Mouse (Mus musculus) E14TG2a.4 (cell line): Measurements from ENCODE around the gene Nhej1.

Source experiments
- H3K27me3 ChIP-seq: 2 replicates; pipeline ENCODE4 v1.6.1; 2014; ENCODE audit warnings: low read length, control low read depth; ENCODE audit not compliant: insufficient read depth
- H3K36me3 ChIP-seq: 2 replicates; pipeline ENCODE4 v1.6.1; 2014; ENCODE audit warnings: low read length, control low read depth; ENCODE audit not compliant: insufficient read depth
- H3K4me1 ChIP-seq: replicated peaks from 2 replicates; pipeline ENCODE4 v1.6.1; 2014; ENCODE audit warnings: low read depth, low read length, control low read depth
- H3K4me3 ChIP-seq: replicated peaks from 2 replicates; pipeline ENCODE4 v1.5.1; 2014; ENCODE audit warnings: mild to moderate bottlenecking, low read length
- H3K9me3 ChIP-seq: 2 replicates; pipeline ENCODE4 v1.6.1; 2014; ENCODE audit warnings: low read length, control low read depth
- CTCF ChIP-seq: conservative IDR thresholded peaks from 2 replicates; pipeline ENCODE4 v1.5.1; 2014; ENCODE audit warnings: low read length
- NANOG ChIP-seq: IDR thresholded peaks from 2 replicates; pipeline ENCODE4 v1.6.1; 2014; ENCODE audit warnings: borderline replicate concordance, low read length, mixed read lengths
- POU5F1 ChIP-seq: IDR thresholded peaks from 2 replicates; pipeline ENCODE4 v1.6.1; 2014; ENCODE audit warnings: low read length, borderline replicate concordance

Nhej1 gene

GRCm38 (mm10) chr1:75147411-75148135, 22.6 kb upstream of the Nhej1 start:
- Histone ChIP-seq H3K27me3 (peaks cover 13% of the 10 kb centered on the region), H3K4me3 (no peak overlapping the region), H3K4me1 (peaks cover 10% of the 10 kb centered on the region), H3K9me3 (no peaks in the 10 kb centered on the region), H3K36me3 (peaks cover 50% of the 10 kb centered on the region)
- TF ChIP-seq POU5F1 (no peak), NANOG (no peak), CTCF (no peak)

- Histone ChIP-seq H3K36me3 (peaks cover 50% of the 10 kb centered on the region), H3K27me3 (peaks cover 32% of the 10 kb centered on the region), H3K4me1 (peaks cover 26% of the 10 kb centered on the region), H3K9me3 (no peaks in the 10 kb centered on the region), H3K4me3 (no peak overlapping the region)
- TF ChIP-seq POU5F1, result no peak
- TF ChIP-seq CTCF, result no peak
- no peak for TF ChIP-seq NANOG
These were observed 20.6 kb upstream of the Nhej1 start for GRCm38 (mm10) chr1:75145589-75145988.

- H3K4me3 ChIP-seq, result peak within 1 kb of the TSS; percentile 85
- H3K4me1 ChIP-seq, result peaks cover 26% of the 10 kb centered on the region
- peaks cover 49% of the 10 kb centered on the region for H3K36me3 ChIP-seq
- H3K27me3 ChIP-seq, result peaks cover 48% of the 10 kb centered on the region
- TF ChIP-seq POU5F1 (no peak), CTCF (no peak), NANOG (no peak)
- H3K9me3 ChIP-seq, result no peaks in the 10 kb centered on the region
These were observed 17.6 kb upstream of the Nhej1 start, which contains the start of the genes Cnppd1 and Retreg2 for GRCm38 (mm10) chr1:75142301-75143261. Cnppd1 (minus strand) TSS chr1:75142711. Retreg2 (plus strand) TSS chr1:75142778.

GRCm38 (mm10) chr1:75141486-75142190, 16.6 kb upstream of the Nhej1 start:
- TF ChIP-seq POU5F1, result no peak
- no peak for TF ChIP-seq CTCF
- TF ChIP-seq NANOG, result no peak
- peaks cover 26% of the 10 kb centered on the region for H3K4me1 ChIP-seq
- H3K27me3 ChIP-seq, result peaks cover 48% of the 10 kb centered on the region
- H3K9me3 ChIP-seq, result no peaks in the 10 kb centered on the region
- H3K36me3 ChIP-seq, result peaks cover 47% of the 10 kb centered on the region
- peak overlapping the region; percentile 85 for H3K4me3 ChIP-seq

- Histone ChIP-seq H3K27me3 (peaks cover 48% of the 10 kb centered on the region), H3K36me3 (peaks cover 43% of the 10 kb centered on the region), H3K9me3 (no peaks in the 10 kb centered on the region), H3K4me3 (peak overlapping the region; percentile 85), H3K4me1 (peaks cover 26% of the 10 kb centered on the region)
- TF ChIP-seq NANOG (no peak), POU5F1 (no peak), CTCF (no peak)
These were observed 15.7 kb upstream of the Nhej1 start for GRCm38 (mm10) chr1:75140601-75141190.

- Histone ChIP-seq H3K4me3 (no peak overlapping the region), H3K4me1 (peaks cover 26% of the 10 kb centered on the region), H3K9me3 (no peaks in the 10 kb centered on the region), H3K36me3 (peaks cover 23% of the 10 kb centered on the region), H3K27me3 (peaks cover 50% of the 10 kb centered on the region)
- TF ChIP-seq NANOG, result no peak
- no peak for TF ChIP-seq CTCF
- TF ChIP-seq POU5F1, result no peak
These were observed 13.4 kb upstream of the Nhej1 start for GRCm38 (mm10) chr1:75138448-75138847.

- Histone ChIP-seq H3K36me3 (peaks cover 23% of the 10 kb centered on the region), H3K27me3 (peaks cover 54% of the 10 kb centered on the region), H3K9me3 (no peaks in the 10 kb centered on the region), H3K4me3 (no peak overlapping the region), H3K4me1 (peaks cover 17% of the 10 kb centered on the region)
- TF ChIP-seq NANOG, result no peak
- no peak for TF ChIP-seq POU5F1
- no peak for TF ChIP-seq CTCF
These were observed 11.7 kb upstream of the Nhej1 start for GRCm38 (mm10) chr1:75136730-75137129.

GRCm38 (mm10) chr1:75136293-75136692, 11.3 kb upstream of the Nhej1 start:
- peaks cover 14% of the 10 kb centered on the region for H3K4me1 ChIP-seq
- no peak overlapping the region for H3K4me3 ChIP-seq
- peaks cover 23% of the 10 kb centered on the region for H3K36me3 ChIP-seq
- TF ChIP-seq POU5F1 (no peak), NANOG (no peak)
- peaks cover 50% of the 10 kb centered on the region for H3K27me3 ChIP-seq
- H3K9me3 ChIP-seq, result no peaks in the 10 kb centered on the region
